Mouse (Mus musculus) heart, postnatal 0 days (tissue): Measurements from ENCODE around the gene Dnah1.

Source experiments
- CTCF ChIP-seq: IDR thresholded peaks from 2 replicates; pipeline ENCODE4 v1.5.1; 2016; ENCODE audit warnings: antibody characterized with exemption, control low read depth, low read depth
- EP300 ChIP-seq: IDR thresholded peaks from 2 replicates; pipeline ENCODE4 v1.6.1; 2016; ENCODE audit warnings: antibody characterized with exemption, low read depth

GRCm38 (mm10) chr14:31323849-31324792 is at the start of gene Dnah1:
- TF ChIP-seq CTCF: no peak
- TF ChIP-seq EP300: no peak
